Mouse (Mus musculus): ENCODE measurements around the gene Aldoc.
A peak's percentile ranks its signal among the peaks of the same experiment; 100 is the strongest.
"Not testable (repeated sequence)": the region's sequence is repeated elsewhere in the genome, so short reads cannot be mapped to it uniquely, and the experiment has no call there.

Gene Aldoc

GRCm38 (mm10) chr11:78322860-78323259 lies at the start of gene Aldoc:
Gene Aldoc, plus strand, starts transcription at chr11:78322968.
- peak; percentile 35 to 42 for DNase-seq (ENCODE audit: low spot score in 2 of 2)

- no peak for DNase-seq (ENCODE audit: low spot score in 2 of 2)
Measured at GRCm38 (mm10) chr11:78275596-78275995, 47.2 kb upstream of the Aldoc start.

- DNase-seq (ENCODE audit: low spot score in 2 of 2): not testable (repeated sequence)
Measured at GRCm38 (mm10) chr11:78276169-78276568, 46.6 kb upstream of the Aldoc start.

GRCm38 (mm10) chr11:78278853-78279252 lies 43.9 kb upstream of the Aldoc start:
- no peak for DNase-seq (ENCODE audit: low spot score in 2 of 2)

- no peak for DNase-seq (ENCODE audit: low spot score in 2 of 2)
Measured at GRCm38 (mm10) chr11:78279586-78279985, 43.2 kb upstream of the Aldoc start.

- DNase-seq (ENCODE audit: low spot score in 2 of 2): no peak
Measured at GRCm38 (mm10) chr11:78289146-78289763, 33.5 kb upstream of the Aldoc start.

- DNase-seq (ENCODE audit: low spot score in 2 of 2): no peak
Measured at GRCm38 (mm10) chr11:78290654-78291053, 32.1 kb upstream of the Aldoc start, which contains the start of gene BC030499. Gene BC030499, plus strand, starts transcription at chr11:78290841.

- DNase-seq (ENCODE audit: low spot score in 2 of 2): no peak
Measured at GRCm38 (mm10) chr11:78294585-78294984, 28.2 kb upstream of the Aldoc start.

- no peak for DNase-seq (ENCODE audit: low spot score in 2 of 2)
Measured at GRCm38 (mm10) chr11:78300917-78301316, 21.9 kb upstream of the Aldoc start.

GRCm38 (mm10) chr11:78301357-78302084 lies 21.2 kb upstream of the Aldoc start, which contains the start of gene Spag5:
Gene Spag5, plus strand, starts transcription at chr11:78301529.
- peak; percentile 74 to 90 for DNase-seq (ENCODE audit: low spot score in 2 of 2)

GRCm38 (mm10) chr11:78305272-78305671 lies 17.5 kb upstream of the Aldoc start:
- no peak for DNase-seq (ENCODE audit: low spot score in 2 of 2)

- no peak for DNase-seq (ENCODE audit: low spot score in 2 of 2)
Measured at GRCm38 (mm10) chr11:78310861-78311511, 11.8 kb upstream of the Aldoc start.

- DNase-seq (ENCODE audit: low spot score in 2 of 2): no peak
Measured at GRCm38 (mm10) chr11:78313662-78314061, 9.1 kb upstream of the Aldoc start.

GRCm38 (mm10) chr11:78318411-78318810 lies 4.4 kb upstream of the Aldoc start:
- no peak for DNase-seq (ENCODE audit: low spot score in 2 of 2)

GRCm38 (mm10) chr11:78322076-78322831 lies 514 bp upstream of the Aldoc start:
- no peak for DNase-seq (ENCODE audit: low spot score in 2 of 2)

- DNase-seq (ENCODE audit: low spot score in 2 of 2): peak in 1 of 2 experiments; percentile 48
Measured at GRCm38 (mm10) chr11:78324000-78324785, 1.4 kb downstream of the Aldoc start.

- no peak for DNase-seq (ENCODE audit: low spot score in 2 of 2)
Measured at GRCm38 (mm10) chr11:78324965-78325364, 2.2 kb downstream of the Aldoc start.

- DNase-seq (ENCODE audit: low spot score in 2 of 2): no peak
Measured at GRCm38 (mm10) chr11:78327215-78327614, 4.4 kb downstream of the Aldoc start.

GRCm38 (mm10) chr11:78327634-78328511 lies 5.1 kb downstream of the Aldoc start, which contains the start of gene Pigs:
Gene Pigs, plus strand, starts transcription at chr11:78328415.
- DNase-seq (ENCODE audit: low spot score in 2 of 2): peak; percentile 93 to 96

GRCm38 (mm10) chr11:78328512-78329056 lies 5.8 kb downstream of the Aldoc start:
- DNase-seq (ENCODE audit: low spot score in 2 of 2): no peak
